Mouse (Mus musculus) 416B (cell line): ENCODE results near the gene Rgs6.

ENCODE experiments used
- DNase-seq: peaks from one replicate; pipeline ENCODE4 v3.0.0; 2011; ENCODE audit warnings: low read depth

The Rgs6 gene

DNA sequence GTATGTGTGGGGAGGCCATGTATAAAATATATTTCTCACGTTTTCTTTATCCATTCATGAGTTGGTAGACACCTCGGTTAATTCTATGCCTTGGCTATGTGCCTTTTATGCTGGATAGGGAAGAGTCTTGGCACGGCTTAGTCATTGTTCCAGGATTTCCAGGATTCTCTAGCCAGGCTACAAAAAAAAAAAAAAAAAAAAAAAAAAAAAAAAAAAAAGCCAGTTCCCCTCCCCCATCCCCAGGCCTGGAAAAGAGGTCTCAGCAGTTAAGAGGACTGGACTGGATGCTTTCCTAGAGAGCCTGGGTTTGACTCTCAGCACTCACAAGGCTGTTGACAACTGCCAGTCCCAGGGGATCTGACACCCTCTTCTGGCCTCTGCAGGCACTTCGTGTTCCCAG lies 543.3 kb downstream of the Rgs6 start:
- DNase-seq = no peak

DNA sequence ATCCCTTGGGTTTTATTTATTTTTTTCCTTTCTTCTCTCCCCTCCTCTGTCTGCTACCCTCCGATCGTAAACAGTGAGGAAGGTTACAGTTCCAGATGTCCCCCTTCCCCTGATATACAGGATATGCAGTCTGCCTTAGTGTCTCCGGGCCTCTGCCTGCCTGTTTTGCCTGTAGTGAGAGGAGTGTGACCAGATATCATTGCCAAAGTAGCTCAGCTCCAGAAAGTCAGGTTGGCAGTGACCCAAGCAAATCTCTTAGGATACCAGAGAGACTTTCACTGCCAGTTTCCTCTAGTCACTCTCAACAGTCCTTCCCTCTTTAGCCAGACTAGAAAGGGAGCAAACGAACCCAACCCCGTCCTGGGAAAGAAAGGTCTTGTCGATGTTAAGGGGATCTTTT lies 545.7 kb downstream of the Rgs6 start:
- no peak for DNase-seq

DNA sequence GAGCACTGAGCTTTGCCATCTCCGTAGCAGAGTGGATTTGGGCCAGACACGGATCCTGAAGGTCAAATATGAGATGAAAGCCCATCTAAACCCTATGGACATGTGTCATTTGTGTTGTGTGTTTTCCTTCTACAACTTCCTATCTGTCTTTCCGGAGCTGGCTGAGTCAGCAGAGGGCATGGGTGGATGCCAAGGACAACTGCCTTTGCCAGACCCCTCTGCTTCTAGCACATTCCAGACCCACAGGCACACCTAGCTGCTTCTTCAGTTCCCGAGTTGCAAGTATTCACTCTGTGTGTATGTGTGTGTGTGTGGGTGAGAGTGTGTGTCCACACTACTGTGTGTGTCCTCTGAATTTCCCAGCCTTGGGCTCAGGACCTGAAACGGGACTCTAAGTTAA lies 547.9 kb downstream of the Rgs6 start:
- DNase-seq = no peak

GRCm38 (mm10) chr12:83136460-83136859 lies 548.4 kb downstream of the Rgs6 start:
- DNase-seq = no peak

- no peak for DNase-seq
Measured at GRCm38 (mm10) chr12:83137001-83137400, 548.9 kb downstream of the Rgs6 start.

- DNase-seq = no peak
Measured at GRCm38 (mm10) chr12:83141164-83141563, 553.1 kb downstream of the Rgs6 start.

- no peak for DNase-seq
Measured at GRCm38 (mm10) chr12:83142507-83142906, 554.4 kb downstream of the Rgs6 start.

DNA sequence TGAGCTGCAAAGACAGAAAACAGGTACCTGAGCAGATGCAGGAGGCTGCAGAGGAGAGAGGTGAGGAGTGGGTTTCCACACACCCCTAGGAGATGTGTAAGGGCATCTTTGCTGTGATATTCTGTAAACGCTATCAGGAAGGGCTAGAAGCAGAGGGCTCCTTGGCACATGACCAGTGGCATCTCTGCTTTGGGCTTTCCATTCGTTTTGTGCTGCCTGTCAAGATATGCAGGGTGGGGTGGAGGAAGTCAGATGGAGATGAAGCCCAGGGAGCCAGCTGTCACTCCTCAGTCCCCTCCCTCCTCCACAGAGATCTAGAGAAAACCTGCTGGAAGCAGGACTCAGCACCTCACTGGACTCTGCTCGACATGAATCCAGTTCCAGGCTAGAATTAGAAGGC lies 555.0 kb downstream of the Rgs6 start:
- DNase-seq = no peak

DNA sequence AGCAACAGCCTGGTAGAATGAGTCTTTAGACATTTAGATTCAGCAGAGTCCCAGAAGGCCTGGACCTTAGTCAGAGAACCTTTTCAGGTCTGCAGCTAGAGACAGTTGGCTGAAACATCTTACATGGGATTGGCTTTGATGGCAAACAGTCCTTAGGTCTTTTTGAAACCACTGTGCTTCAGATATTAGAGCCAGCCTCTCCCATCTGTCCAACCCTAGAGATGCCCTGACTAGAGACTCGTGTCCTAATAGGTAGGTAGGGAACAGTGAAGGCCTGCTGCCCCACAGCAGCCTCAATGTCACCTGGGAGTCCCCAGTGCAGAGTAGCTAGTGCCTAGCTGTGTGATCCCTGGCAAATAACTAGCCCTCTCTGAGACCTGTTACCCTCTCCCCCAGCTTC lies 555.5 kb downstream of the Rgs6 start:
- no peak for DNase-seq

GRCm38 (mm10) chr12:83145074-83145473 lies 557.0 kb downstream of the Rgs6 start:
- no peak for DNase-seq

DNA sequence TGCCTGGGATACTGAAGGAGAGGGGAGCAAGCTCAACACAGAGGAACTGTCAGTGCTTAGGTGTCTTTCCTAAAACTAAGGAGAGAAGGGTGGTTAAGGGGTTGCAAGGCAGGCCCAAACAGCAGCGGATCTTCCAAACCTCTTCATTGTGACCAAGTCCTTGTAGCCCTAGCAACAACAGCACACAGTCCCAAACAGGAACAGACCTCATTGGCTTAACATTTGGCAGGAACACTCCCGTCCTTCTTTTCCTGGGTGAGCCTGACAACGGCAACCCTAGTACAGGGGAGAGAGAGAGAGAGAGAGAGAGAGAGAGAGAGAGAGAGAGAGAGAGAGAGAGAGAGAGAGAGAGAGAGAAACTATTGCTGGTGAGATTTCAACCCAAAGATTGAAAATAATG lies 557.8 kb downstream of the Rgs6 start:
- no peak for DNase-seq

GRCm38 (mm10) chr12:83146917-83147316 lies 558.8 kb downstream of the Rgs6 start:
- DNase-seq = no peak

DNA sequence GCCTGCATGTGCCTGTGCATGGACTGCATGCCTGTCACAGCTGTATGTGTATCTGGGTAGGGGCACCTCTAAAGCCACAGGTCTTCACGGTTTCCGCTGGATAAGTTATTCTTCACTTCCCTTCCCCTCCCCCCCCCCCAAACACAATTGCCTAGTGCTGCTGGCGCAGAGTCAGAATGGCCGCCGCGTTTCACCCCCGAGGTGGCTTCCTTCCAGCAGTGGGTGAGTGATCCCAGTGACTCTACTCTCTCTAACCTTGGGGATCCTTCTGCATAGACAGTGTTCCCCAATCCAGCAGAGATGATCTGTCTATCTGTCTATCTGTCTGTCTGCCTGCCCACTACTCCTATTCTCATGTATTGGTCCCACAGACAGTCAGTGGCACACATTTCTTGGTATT lies 561.9 kb downstream of the Rgs6 start:
- DNase-seq = no peak

- DNase-seq = no peak
Measured at GRCm38 (mm10) chr12:83150813-83151212, 562.7 kb downstream of the Rgs6 start.

DNA sequence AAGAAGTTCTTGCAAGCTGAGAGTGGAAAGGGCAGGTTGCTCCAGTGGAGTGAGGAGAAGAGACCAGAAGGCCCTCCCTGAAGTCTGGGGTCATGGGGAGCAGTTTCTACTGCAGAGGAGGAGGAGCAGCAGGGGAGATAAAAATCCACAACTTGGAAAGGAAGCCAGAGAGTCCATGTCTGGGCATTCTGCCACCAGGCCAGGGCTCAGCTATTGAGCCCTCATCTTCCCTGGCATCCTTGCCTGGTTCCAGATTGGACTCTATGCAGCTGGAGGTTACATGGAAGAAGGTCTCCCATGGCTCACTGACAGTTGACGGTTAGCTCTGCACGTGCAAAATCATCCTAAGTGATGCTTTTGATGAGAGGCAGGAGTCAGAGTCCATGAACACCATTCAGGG lies 563.4 kb downstream of the Rgs6 start:
- no peak for DNase-seq

DNA sequence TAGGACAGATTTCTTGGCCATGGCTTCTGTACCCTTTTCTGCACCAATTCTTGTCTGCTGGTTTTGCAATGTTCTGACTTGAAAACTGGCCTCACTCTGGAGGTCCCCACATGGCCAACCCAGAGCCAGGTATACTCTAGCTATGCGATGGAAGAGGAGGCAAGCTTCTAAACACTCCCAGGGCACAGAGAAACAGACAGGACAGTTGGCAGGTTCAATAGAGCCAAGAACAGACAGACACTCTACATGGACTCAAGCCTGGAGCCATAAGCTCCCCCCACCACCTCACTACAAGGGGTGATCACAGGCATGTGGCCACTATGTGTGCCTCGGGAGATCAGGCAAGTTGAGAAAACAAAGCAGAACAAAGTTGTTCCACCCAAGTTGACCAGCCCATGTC lies 572.1 kb downstream of the Rgs6 start:
- no peak for DNase-seq

DNA sequence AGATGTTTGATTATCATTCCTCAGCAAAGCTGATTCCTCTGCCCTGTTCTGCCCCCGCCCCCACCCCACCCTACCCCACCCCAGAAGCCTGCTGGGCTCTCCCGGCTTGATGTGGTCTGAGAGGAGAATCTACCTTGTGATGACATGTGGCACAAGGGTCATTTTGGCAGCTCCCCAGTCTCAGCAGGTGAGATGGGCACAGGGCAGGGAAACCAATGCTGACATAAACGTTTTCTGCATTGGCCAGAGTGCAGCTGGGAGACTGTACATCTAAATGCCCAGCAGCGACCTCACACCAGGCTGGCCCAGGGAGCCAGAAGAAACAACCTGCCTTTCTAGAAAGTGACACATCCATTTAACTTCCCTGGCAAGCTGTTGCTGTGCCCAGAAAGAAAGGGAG lies 572.6 kb downstream of the Rgs6 start:
- no peak for DNase-seq

DNA sequence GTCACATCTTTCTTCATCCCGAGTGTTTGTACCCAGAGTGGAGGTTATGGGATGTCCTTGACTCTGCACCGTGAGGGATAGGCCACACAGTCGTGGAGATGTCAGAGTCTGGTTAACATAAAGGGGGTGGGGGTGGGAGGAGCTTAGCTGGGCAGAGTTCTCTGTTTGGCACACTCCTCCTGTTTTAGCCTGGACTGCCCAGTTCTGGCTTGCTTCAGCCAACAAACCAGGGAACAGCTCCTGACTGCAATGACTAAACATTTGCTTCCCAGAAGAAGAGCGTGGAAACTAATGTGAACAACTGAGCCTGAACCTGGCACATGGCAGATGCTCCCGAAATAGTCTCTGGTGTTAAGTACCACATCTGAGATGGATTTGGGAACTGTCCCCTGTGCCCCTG lies 575.6 kb downstream of the Rgs6 start:
- no peak for DNase-seq

DNA sequence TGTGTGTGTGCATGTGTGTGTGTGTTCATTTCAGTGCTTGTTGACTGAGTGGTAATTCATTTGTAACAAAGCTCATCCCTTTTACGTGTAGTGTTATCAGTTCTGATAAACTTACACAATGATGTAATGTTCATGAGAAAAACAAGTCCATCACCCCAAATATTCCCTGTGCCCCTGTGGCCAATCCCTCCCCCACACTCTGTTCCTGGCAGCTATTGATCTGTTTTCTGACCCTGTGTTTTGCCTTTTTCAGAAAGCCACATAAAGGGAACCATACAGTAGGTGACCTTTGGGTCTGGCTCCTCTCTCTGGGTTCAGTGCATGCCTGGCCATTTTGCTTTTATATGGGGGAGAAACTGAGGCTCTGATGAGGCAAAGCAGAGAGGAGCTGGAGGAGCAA lies 577.0 kb downstream of the Rgs6 start:
- no peak for DNase-seq

DNA sequence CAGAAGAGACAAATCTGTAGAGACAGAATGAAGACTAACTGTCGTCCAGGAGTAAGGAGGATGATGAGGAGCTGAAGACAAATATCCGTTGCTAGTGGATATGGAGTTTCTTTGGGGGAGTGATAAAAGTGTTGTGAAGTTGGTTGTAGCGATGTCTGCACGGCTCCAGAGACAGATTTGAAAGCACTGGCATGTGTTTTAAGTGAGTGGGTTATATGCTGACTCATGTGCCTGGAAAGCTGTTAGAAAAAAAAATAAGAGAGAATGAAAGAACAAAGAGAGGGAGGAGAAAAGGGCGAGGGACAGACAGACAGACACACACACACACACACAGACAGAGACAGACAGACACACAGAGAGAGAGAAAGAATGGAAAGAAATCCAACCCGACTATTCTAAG lies 580.2 kb downstream of the Rgs6 start:
- no peak for DNase-seq

DNA sequence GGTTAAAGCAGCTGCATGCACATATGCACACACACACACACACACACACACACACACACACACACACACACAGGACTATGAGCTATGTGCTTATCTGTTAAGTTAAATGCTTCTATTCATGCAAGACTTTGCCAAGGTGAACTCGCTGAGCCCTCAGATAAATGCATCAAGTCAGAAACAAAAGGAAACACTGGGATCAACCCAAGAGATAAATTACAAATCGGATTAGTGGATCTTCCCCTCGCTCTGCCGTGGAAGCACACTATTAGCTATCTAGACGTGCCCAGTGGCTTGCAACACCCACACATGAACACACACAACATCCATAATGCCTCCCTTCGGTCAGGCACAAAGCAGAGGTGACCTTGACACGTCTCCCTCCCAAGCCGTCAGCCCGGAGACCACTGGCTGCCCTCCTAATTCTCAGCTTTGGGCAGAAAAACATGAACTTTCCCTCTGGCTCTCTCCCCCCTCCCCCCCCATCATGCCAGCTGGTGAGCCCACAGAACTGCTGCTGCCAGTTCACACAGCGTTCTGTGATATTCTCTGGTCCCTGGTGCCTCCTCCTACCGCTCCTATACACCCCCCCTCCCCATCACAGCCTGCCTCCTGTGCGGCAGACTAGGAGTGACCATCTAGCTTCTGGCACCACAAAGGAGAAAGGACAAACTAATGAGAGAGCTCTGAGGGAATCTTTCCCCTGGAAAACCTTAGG lies 581.6 kb downstream of the Rgs6 start:
- no peak for DNase-seq

GRCm38 (mm10) chr12:83178770-83179169 lies 590.7 kb downstream of the Rgs6 start:
- no peak for DNase-seq

DNA sequence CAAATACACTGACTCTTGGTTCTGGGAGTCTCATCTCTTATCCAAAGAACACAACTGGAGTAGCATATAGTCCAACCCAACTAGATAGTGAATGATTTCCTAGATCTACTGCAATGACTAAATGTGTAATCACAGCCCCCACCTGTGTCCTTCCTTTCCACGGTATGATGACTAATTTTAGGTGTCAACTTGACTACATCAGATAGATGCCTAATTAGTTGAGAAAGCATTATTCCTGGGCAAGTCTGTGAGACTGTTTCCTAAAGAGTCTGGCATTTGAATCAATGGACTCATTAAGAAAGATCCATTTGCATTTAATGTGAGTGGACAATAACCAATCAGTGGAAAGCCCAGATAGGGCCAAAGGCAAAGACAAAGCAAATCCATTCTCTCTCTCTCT lies 591.8 kb downstream of the Rgs6 start:
- DNase-seq = no peak

GRCm38 (mm10) chr12:83180561-83180960 lies 592.5 kb downstream of the Rgs6 start:
- DNase-seq = no peak

DNA sequence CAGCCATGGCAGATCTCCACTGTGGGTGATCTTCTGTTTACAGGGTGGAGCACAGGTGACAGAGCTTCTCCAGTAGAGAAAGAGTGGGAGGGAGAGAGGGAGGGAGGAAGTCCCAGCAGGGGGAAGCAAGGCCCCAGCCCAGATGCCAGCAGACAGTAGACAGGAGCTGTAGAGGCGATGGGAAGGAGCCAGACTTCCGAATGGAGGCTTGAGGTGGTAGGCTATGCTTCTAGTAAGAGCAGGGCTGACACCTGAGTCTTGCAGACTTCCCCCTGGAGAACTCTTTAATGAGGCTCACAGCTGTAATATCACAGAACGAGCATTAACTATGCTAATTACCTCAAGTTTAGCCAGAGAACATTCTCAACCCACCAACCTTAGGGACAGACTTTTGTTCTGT lies 613.6 kb downstream of the Rgs6 start:
- no peak for DNase-seq
